In the genomic region with DNA sequence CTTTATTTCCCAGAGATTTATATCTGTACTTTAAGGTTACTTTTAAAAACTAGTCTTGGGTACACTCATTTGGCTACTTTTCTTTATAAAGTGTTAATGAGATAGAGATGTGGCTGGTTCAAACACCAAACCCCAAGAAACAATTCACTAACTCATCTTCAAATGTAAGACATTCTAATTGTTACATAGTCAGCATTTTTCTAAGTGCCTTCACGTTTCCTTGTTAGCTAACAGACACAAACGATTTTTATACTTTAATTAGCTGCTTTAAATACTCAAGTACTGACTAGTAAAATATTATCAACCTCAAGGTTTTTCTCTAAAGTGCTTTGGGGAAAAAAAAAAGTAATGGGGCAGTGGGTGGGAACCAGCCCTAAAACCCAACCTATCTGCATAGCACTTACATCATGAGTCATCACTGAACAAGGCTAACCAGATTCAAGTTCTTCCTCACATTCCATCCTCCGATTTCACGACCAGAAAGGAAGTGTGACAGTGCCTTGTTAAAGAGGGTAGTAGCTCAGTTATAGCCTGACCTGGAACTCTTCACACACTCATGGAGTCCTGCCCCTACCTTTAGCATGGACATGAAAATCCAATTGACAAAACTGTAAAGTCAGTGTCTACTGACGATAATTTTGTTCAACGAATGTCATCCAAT, we compare ENCODE assay signal across 9 mouse cellular contexts. TPM values are rescaled to one million over a fixed set of nuclear protein-coding genes. Genes with fewer than 3 reads are reported as not detected.
DNase-seq lines count a peak whose midpoint lies in the region; ATAC-seq and TF ChIP-seq lines count a peak whose summit lies in the region.
"Had no signal": no experiment of that assay in that cellular context is flagged by ENCODE, and none has a peak within 500 bp of the region (broad histone marks: within the 10 kb centered on the region; RNA-seq: fewer than 3 reads in every experiment).

No protein-coding gene starts in this region.

- peak overlapping the region; percentile 89 for H3K4me3 ChIP-seq in liver, adult 2 months (ENCODE audit: insufficient read depth, low read depth, low read length)
- H3K4me3 ChIP-seq in forebrain, embryonic 16.5 days (replicated peaks; ENCODE audit: low read length) = peak overlapping the region; percentile 82
- peak overlapping the region; percentile 99 for H3K4me3 ChIP-seq in kidney, postnatal 0 days (replicated peaks; ENCODE audit: low read depth, low read length)
- peak overlapping the region; percentile 97 for H3K4me3 ChIP-seq in midbrain, embryonic 14.5 days (replicated peaks; ENCODE audit: low read depth, low read length)

- 14% methylated on average over 6 of the region's 6 CpGs for WGBS in liver, adult 2 months
- 14% methylated on average over 6 of the region's 6 CpGs for WGBS in forebrain, embryonic 16.5 days
- WGBS in kidney, postnatal 0 days = 3% methylated on average over 6 of the region's 6 CpGs
- 21% methylated on average over 6 of the region's 6 CpGs for WGBS in midbrain, embryonic 14.5 days

- no peak for ATAC-seq in forebrain, embryonic 16.5 days
- ATAC-seq in kidney, postnatal 0 days (replicated peaks; ENCODE audit: low FRiP score, low read depth) = no peak; the same call in 1 of the 2 replicates
- no peak for ATAC-seq in midbrain, embryonic 14.5 days (ENCODE audit: low FRiP score, low TSS enrichment)

- H3K27me3 ChIP-seq in liver, adult 2 months (ENCODE audit: control insufficient read depth, insufficient read depth, low read length) = no peaks in the 10 kb centered on the region
- no peaks in the 10 kb centered on the region for H3K27me3 ChIP-seq in forebrain, embryonic 16.5 days (replicated peaks; ENCODE audit: control insufficient read depth, insufficient read depth, low read length)
- H3K27me3 ChIP-seq in kidney, postnatal 0 days (ENCODE audit: insufficient read depth, low read length) = no peaks in the 10 kb centered on the region
- H3K27me3 ChIP-seq in midbrain, embryonic 14.5 days (ENCODE audit: control insufficient read depth, insufficient read depth, low read length) = no peaks in the 10 kb centered on the region

- peaks cover 22% of the 10 kb centered on the region for H3K36me3 ChIP-seq in liver, adult 2 months (ENCODE audit: control insufficient read depth, insufficient read depth, low read length)
- H3K36me3 ChIP-seq in forebrain, embryonic 16.5 days (ENCODE audit: control insufficient read depth, insufficient read depth) = peaks cover 4% of the 10 kb centered on the region; the same call in 1 of the 2 replicates
- H3K36me3 ChIP-seq in kidney, postnatal 0 days (ENCODE audit: insufficient read depth, low read length) = peaks cover 6% of the 10 kb centered on the region; the same call in 1 of the 2 replicates
- H3K36me3 ChIP-seq in midbrain, embryonic 14.5 days (ENCODE audit: control insufficient read depth, insufficient read depth, low read length) = peaks cover 27% of the 10 kb centered on the region

- no peak overlapping the region for H3K27ac ChIP-seq in liver, adult 2 months (replicated peaks; ENCODE audit: insufficient read depth, low read depth, low read length)
- no peak overlapping the region for H3K27ac ChIP-seq in forebrain, embryonic 16.5 days (ENCODE audit: low read length)
- peak overlapping the region; percentile 97 for H3K27ac ChIP-seq in kidney, postnatal 0 days
- H3K27ac ChIP-seq in midbrain, embryonic 14.5 days (replicated peaks; ENCODE audit: low read depth, low read length) = 0 out of 2 replicates have a peak overlapping the region, but pooled peaks have one; percentile 99

- H3K4me1 ChIP-seq in liver, adult 2 months (ENCODE audit: control insufficient read depth, insufficient read depth, low read length) = peaks cover 9% of the 10 kb centered on the region
- peaks cover 17% of the 10 kb centered on the region for H3K4me1 ChIP-seq in forebrain, embryonic 16.5 days (replicated peaks; ENCODE audit: control insufficient read depth, insufficient read depth, low read length)
- H3K4me1 ChIP-seq in kidney, postnatal 0 days (replicated peaks; ENCODE audit: insufficient read depth, low read length) = peaks cover 8% of the 10 kb centered on the region; the same call in 1 of the 2 replicates
- H3K4me1 ChIP-seq in midbrain, embryonic 14.5 days (ENCODE audit: control insufficient read depth, insufficient read depth, low read length) = peaks cover 25% of the 10 kb centered on the region

- H3K4me2 ChIP-seq in forebrain, embryonic 16.5 days (ENCODE audit: low read length) = peak overlapping the region; percentile 93
- H3K4me2 ChIP-seq in kidney, postnatal 0 days (ENCODE audit: low read length) = peak overlapping the region; percentile 71
- peak overlapping the region; percentile 79 for H3K4me2 ChIP-seq in midbrain, embryonic 14.5 days (ENCODE audit: low read length)

- no peak for TF ChIP-seq POLR2A in liver, adult 2 months (IDR thresholded peaks at IDR 0.05; ENCODE audit: extremely low read depth, insufficient read depth, low read length)

- peak; percentile 42 for DNase-seq in liver, adult 2 months (ENCODE audit: extremely low read depth, low read depth, low spot score)
- DNase-seq in liver = no peak
- peak; percentile 21 for DNase-seq in T-cell, adult 2 months (ENCODE audit: low spot score)
- peak; percentile 75 for DNase-seq in kidney, postnatal 0 days (ENCODE audit: low spot score)
- peak; percentile 27 for DNase-seq in midbrain, embryonic 14.5 days
- no peak for DNase-seq in cerebellum, postnatal 10 days
- no peak for DNase-seq in cerebellum, adult 11 months

- peaks cover 3% of the 10 kb centered on the region; the same call in 1 of the 2 replicates for H3K79me2 ChIP-seq in liver, adult 2 months (ENCODE audit: control insufficient read depth, insufficient read depth, low read length)

- no peaks in the 10 kb centered on the region for H3K9me3 ChIP-seq in forebrain, embryonic 16.5 days (ENCODE audit: control insufficient read depth, low read length)
- no peaks in the 10 kb centered on the region for H3K9me3 ChIP-seq in kidney, postnatal 0 days (replicated peaks; ENCODE audit: low read length)
- H3K9me3 ChIP-seq in midbrain, embryonic 14.5 days (ENCODE audit: control insufficient read depth, low read length) = no peaks in the 10 kb centered on the region

- no peak for TF ChIP-seq CTCF in liver, adult 2 months (IDR thresholded peaks at IDR 0.05; ENCODE audit: low read depth, low read length)
- TF ChIP-seq CTCF in kidney, postnatal 0 days (IDR thresholded peaks at IDR 0.05; ENCODE audit: low read depth) = no peak

- peak overlapping the region; percentile 87 for H3K9ac ChIP-seq in liver, adult 2 months (ENCODE audit: low read depth, low read length)
- H3K9ac ChIP-seq in forebrain, embryonic 16.5 days (replicated peaks; ENCODE audit: low read depth, low read length) = peak overlapping the region; percentile 88
- peak overlapping the region; percentile 97 for H3K9ac ChIP-seq in kidney, postnatal 0 days (ENCODE audit: low read depth, low read length)
- H3K9ac ChIP-seq in midbrain, embryonic 14.5 days (replicated peaks; ENCODE audit: low read length) = peak overlapping the region; percentile 96

RNA-seq across cellular contexts. Expression of gene Wsb1, which starts 1.5 kb away (rescaled TPM):
- 20.6 and 29.9 TPM in 2 replicates for total RNA-seq in liver, adult 2 months (2014; rRNA removed)
- polyA plus RNA-seq in liver, adult 2 months (2012; rRNA removed) = 20.2 and 23.4 TPM in 2 replicates
- 505 and 535 TPM in 2 replicates for polyA plus RNA-seq in forebrain, embryonic 16.5 days (2015; fragmentation: Nextera tagmentation; extraction: Ambion mirVana)
- polyA plus RNA-seq in kidney, postnatal 0 days (2015; fragmentation: Nextera tagmentation; extraction: Ambion mirVana) = 265 and 274 TPM in 2 replicates
- 610 and 743 TPM in 2 replicates for polyA plus RNA-seq in midbrain, embryonic 14.5 days (2014; fragmentation: Nextera tagmentation; extraction: Ambion mirVana)

RNA-seq across cellular contexts. Expression of gene Gm9964, which starts 43.7 kb away (rescaled TPM):
- not detected in 2 replicates for total RNA-seq in liver, adult 2 months (2014; rRNA removed)
- not detected in 2 replicates for polyA plus RNA-seq in liver, adult 2 months (2012; rRNA removed)
- not detected in 2 replicates for polyA plus RNA-seq in forebrain, embryonic 16.5 days (2015; fragmentation: Nextera tagmentation; extraction: Ambion mirVana)
- not detected in 2 replicates for polyA plus RNA-seq in kidney, postnatal 0 days (2015; fragmentation: Nextera tagmentation; extraction: Ambion mirVana)
- not detected in 2 replicates for polyA plus RNA-seq in midbrain, embryonic 14.5 days (2014; fragmentation: Nextera tagmentation; extraction: Ambion mirVana)
- total RNA-seq: heart, adult 18-20 months had no signal

Comparison
In these comparisons a context has a peak if more than half of its experiments do, and no peak if none do; other contexts are left out.
1. DNase-seq: peak in liver, adult 2 months (single experiment), T-cell, adult 2 months (single experiment), kidney, postnatal 0 days (single experiment) and midbrain, embryonic 14.5 days (single experiment); none in liver (single experiment), cerebellum, postnatal 10 days (0 of 2) and cerebellum, adult 11 months (single experiment).
2. H3K27ac ChIP-seq: peak in kidney, postnatal 0 days (single experiment) and midbrain, embryonic 14.5 days (single experiment); none in liver, adult 2 months (single experiment) and forebrain, embryonic 16.5 days (single experiment).
3. RNA of gene Wsb1, which starts 1.5 kb away (polyA plus RNA-seq): 610 to 743 TPM in midbrain, embryonic 14.5 days, 505 to 535 TPM in forebrain, embryonic 16.5 days and 265 to 274 TPM in kidney, postnatal 0 days; 20.2 to 23.4 TPM in liver, adult 2 months; every median in the first group is over 10 times any median in the second.
4. Peak in every context shown above with its lines, with median percentiles within 50 percentile points of each other: H3K4me3 ChIP-seq, H3K9ac ChIP-seq and H3K4me2 ChIP-seq.